Mouse (Mus musculus): ENCODE results near the gene Nfasc.

Gene Nfasc

GRCm38 (mm10) chr1:132541824-132542599, 199.6 kb downstream of the Nfasc start:
- no peak for DNase-seq (ENCODE audit: low read depth, low spot score)

GRCm38 (mm10) chr1:132541171-132541823, 200.3 kb downstream of the Nfasc start:
- DNase-seq (ENCODE audit: low read depth, low spot score), result peak; percentile 62

GRCm38 (mm10) chr1:132540701-132541100, 200.9 kb downstream of the Nfasc start:
- DNase-seq (ENCODE audit: low read depth, low spot score), result no peak

GRCm38 (mm10) chr1:132537736-132538135, 203.9 kb downstream of the Nfasc start:
- DNase-seq (ENCODE audit: low read depth, low spot score), result no peak

- DNase-seq (ENCODE audit: low read depth, low spot score), result no peak
Observed at GRCm38 (mm10) chr1:132536416-132536815, 205.2 kb downstream of the Nfasc start.

GRCm38 (mm10) chr1:132535541-132535940, 206.1 kb downstream of the Nfasc start:
- no peak for DNase-seq (ENCODE audit: low read depth, low spot score)

GRCm38 (mm10) chr1:132533840-132534239, 207.8 kb downstream of the Nfasc start:
- DNase-seq (ENCODE audit: low read depth, low spot score), result peak; percentile 89

GRCm38 (mm10) chr1:132532521-132532920, 209.1 kb downstream of the Nfasc start:
- DNase-seq (ENCODE audit: low read depth, low spot score), result no peak

GRCm38 (mm10) chr1:132530631-132531191, 210.9 kb downstream of the Nfasc start:
- peak; percentile 74 for DNase-seq (ENCODE audit: low read depth, low spot score)

GRCm38 (mm10) chr1:132528647-132529334, 212.8 kb downstream of the Nfasc start:
- no peak for DNase-seq (ENCODE audit: low read depth, low spot score)

- DNase-seq (ENCODE audit: low read depth, low spot score), result no peak
Observed at GRCm38 (mm10) chr1:132528071-132528470, 213.5 kb downstream of the Nfasc start.

GRCm38 (mm10) chr1:132525832-132526231, 215.8 kb downstream of the Nfasc start:
- DNase-seq (ENCODE audit: low read depth, low spot score), result peak; percentile 59

GRCm38 (mm10) chr1:132523920-132524319, 217.7 kb downstream of the Nfasc start:
- peak; percentile 50 for DNase-seq (ENCODE audit: low read depth, low spot score)

GRCm38 (mm10) chr1:132523048-132523447, 218.5 kb downstream of the Nfasc start:
- DNase-seq (ENCODE audit: low read depth, low spot score), result no peak

- peak; percentile 77 for DNase-seq (ENCODE audit: low read depth, low spot score)
Observed at GRCm38 (mm10) chr1:132520764-132521163, 220.8 kb downstream of the Nfasc start.

- no peak for DNase-seq (ENCODE audit: low read depth, low spot score)
Observed at GRCm38 (mm10) chr1:132519734-132520133, 221.9 kb downstream of the Nfasc start.

- DNase-seq (ENCODE audit: low read depth, low spot score), result no peak
Observed at GRCm38 (mm10) chr1:132518621-132519020, 223.0 kb downstream of the Nfasc start.

GRCm38 (mm10) chr1:132516776-132517175, 224.8 kb downstream of the Nfasc start:
- DNase-seq (ENCODE audit: low read depth, low spot score), result no peak

GRCm38 (mm10) chr1:132515339-132515738, 226.3 kb downstream of the Nfasc start:
- no peak for DNase-seq (ENCODE audit: low read depth, low spot score)

Data from A20 (cell line).